Mouse (Mus musculus): ENCODE data around the gene Ercc6. TPM values are rescaled to one million over a fixed set of nuclear protein-coding genes. Genes with fewer than 3 reads are reported as not detected.

The Ercc6 gene
- polyA plus RNA-seq, 1 experiment from 2014 or later: 12.9 TPM

DNA sequence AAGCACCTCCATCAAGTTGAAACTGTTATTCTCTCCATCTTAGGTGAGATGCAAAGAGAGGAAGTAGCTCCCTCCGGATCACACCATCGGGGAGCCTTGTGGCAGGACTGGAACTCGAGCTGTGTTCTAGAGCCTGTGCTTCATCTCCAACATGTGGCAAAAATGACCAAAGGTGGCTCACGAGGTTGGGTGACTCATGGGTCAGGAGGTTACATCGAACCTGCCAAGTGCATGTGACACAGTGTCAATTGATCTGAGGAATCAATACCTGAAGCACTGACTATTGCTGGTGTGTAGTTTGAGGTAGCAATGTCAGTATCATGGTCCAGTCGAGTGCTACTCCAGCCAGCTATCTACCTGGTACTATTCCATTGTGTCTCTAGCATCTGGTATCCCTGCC lies 36.8 kb upstream of the Ercc6 start:
- WGBS: 72% methylated on average over 6 of the region's 6 CpGs
- ATAC-seq: no peak
- no peaks in the 10 kb centered on the region for H3K9me3 ChIP-seq (ENCODE audit: low read length)

DNA sequence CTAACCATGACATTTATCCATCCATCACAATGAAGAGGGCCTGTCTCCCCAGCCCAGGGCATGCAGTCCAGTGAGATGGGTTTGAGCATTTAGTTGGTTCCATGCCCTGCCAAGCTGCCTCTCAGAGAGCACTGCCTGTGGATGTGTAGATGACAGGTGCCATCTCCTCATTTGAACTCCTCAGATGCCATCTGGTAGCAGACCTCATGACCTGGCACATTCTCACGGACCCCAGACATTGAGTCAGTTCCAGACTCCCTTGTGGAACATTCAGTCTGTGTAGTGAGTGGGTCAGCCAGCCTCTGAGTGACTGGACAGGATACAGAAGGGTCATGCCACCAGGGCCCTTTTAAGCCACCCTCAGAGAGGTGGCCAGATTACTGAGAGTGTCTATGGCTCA lies 35.7 kb upstream of the Ercc6 start:
- Histone ChIP-seq H3K27me3 (replicated peaks; ENCODE audit: insufficient read depth, low read length) (no peaks in the 10 kb centered on the region), H3K36me3 (ENCODE audit: insufficient read depth, low read length) (no peaks in the 10 kb centered on the region), H3K4me1 (ENCODE audit: insufficient read depth, low read depth, low read length) (no peaks in the 10 kb centered on the region), H3K4me3 (ENCODE audit: low read depth, low read length) (no peak overlapping the region), H3K9me3 (ENCODE audit: low read length) (no peaks in the 10 kb centered on the region), H3K27ac (ENCODE audit: low read length) (no peak overlapping the region), H3K4me2 (replicated peaks; ENCODE audit: low read depth, low read length) (no peak overlapping the region), H3K9ac (replicated peaks; ENCODE audit: low read depth) (no peak overlapping the region)
- WGBS: 35% methylated on average over 1 of the region's 1 CpGs
- TF ChIP-seq EP300 (IDR thresholded peaks at IDR 0.05) (no peak), CTCF (IDR thresholded peaks at IDR 0.05) (no peak)
- no peak for DNase-seq (ENCODE audit: low spot score)
- ATAC-seq: no peak

More for the DNA sequence above, 36.8 kb upstream of the Ercc6 start:
- Histone ChIP-seq H3K36me3 (ENCODE audit: insufficient read depth, low read length) (no peaks in the 10 kb centered on the region), H3K4me2 (replicated peaks; ENCODE audit: low read depth, low read length) (no peak overlapping the region), H3K9ac (replicated peaks; ENCODE audit: low read depth) (no peak overlapping the region), H3K27ac (ENCODE audit: low read length) (no peak overlapping the region), H3K4me1 (ENCODE audit: insufficient read depth, low read depth, low read length) (no peaks in the 10 kb centered on the region), H3K4me3 (ENCODE audit: low read depth, low read length) (no peak overlapping the region), H3K27me3 (replicated peaks; ENCODE audit: insufficient read depth, low read length) (no peaks in the 10 kb centered on the region)
- DNase-seq (ENCODE audit: low spot score): no peak
- TF ChIP-seq EP300 (IDR thresholded peaks at IDR 0.05): no peak
- no peak for TF ChIP-seq CTCF (IDR thresholded peaks at IDR 0.05)

DNA sequence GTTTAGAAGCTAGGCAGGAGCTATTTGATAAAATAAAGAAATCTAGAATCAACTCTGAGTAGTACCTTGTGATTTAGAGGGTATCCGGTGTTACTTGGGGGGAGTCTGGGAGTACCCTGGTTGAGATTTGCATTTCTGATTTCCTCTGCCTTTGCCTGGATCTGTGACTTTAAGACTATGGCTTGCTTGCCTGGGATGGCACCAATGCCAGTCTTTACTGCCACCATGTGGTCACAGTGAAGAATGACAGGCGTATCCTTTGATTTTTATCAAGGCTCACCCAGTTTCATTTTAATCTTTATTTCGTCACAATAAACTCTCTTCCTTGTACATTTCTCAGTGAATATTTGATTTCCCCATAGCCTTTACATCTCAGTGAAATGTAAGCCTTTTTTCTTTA lies 31.3 kb upstream of the Ercc6 start:
- TF ChIP-seq CTCF (IDR thresholded peaks at IDR 0.05) (peak; percentile 89), EP300 (IDR thresholded peaks at IDR 0.05) (no peak)
- Histone ChIP-seq H3K9ac (replicated peaks; ENCODE audit: low read depth) (no peak overlapping the region), H3K4me1 (ENCODE audit: insufficient read depth, low read depth, low read length) (no peaks in the 10 kb centered on the region), H3K27me3 (replicated peaks; ENCODE audit: insufficient read depth, low read length) (no peaks in the 10 kb centered on the region), H3K9me3 (ENCODE audit: low read length) (no peaks in the 10 kb centered on the region), H3K27ac (ENCODE audit: low read length) (no peak overlapping the region), H3K4me2 (replicated peaks; ENCODE audit: low read depth, low read length) (no peak overlapping the region), H3K4me3 (ENCODE audit: low read depth, low read length) (no peak overlapping the region), H3K36me3 (ENCODE audit: insufficient read depth, low read length) (no peaks in the 10 kb centered on the region)
- WGBS: 4% methylated on average over 3 of the region's 3 CpGs
- DNase-seq (ENCODE audit: low spot score): peak; percentile 67
- no peak for ATAC-seq

DNA sequence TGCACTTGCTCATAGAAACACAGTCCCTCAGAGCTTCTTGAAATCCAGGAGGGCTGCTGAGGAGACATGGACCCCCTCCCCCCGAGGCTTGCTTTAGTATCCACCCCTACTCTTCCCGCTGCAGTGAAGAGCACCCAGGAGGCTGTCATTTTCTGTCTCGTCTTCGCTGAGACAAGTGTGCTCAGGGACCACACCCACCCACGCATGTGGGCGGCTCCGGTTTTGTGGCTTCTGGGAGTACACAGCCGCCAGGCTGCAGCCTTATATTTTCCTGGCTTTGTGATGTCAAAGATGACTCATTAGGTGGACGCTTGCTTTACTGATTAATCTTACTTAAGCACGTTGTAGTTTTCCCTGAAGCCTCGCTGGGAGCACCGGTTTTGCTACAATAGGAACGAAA lies 20.8 kb upstream of the Ercc6 start:
- no peaks in the 10 kb centered on the region for H3K27me3 ChIP-seq (replicated peaks; ENCODE audit: insufficient read depth, low read length)
- TF ChIP-seq CTCF (IDR thresholded peaks at IDR 0.05) (no peak), EP300 (IDR thresholded peaks at IDR 0.05) (no peak)
- H3K27ac ChIP-seq (ENCODE audit: low read length): no peak overlapping the region
- H3K4me1 ChIP-seq (ENCODE audit: insufficient read depth, low read depth, low read length): no peaks in the 10 kb centered on the region
- H3K4me3 ChIP-seq (ENCODE audit: low read depth, low read length): 0 out of 2 replicates have a peak overlapping the region, but pooled peaks have one; percentile 6
- no peaks in the 10 kb centered on the region for H3K36me3 ChIP-seq (ENCODE audit: insufficient read depth, low read length)
- H3K4me2 ChIP-seq (replicated peaks; ENCODE audit: low read depth, low read length): peak overlapping the region; percentile 39
- WGBS: 8% methylated on average over 13 of the region's 13 CpGs
- no peaks in the 10 kb centered on the region for H3K9me3 ChIP-seq (ENCODE audit: low read length)
- ATAC-seq (peak; percentile 72), DNase-seq (ENCODE audit: low spot score) (peak; percentile 50)
- H3K9ac ChIP-seq (replicated peaks; ENCODE audit: low read depth): no peak overlapping the region

DNA sequence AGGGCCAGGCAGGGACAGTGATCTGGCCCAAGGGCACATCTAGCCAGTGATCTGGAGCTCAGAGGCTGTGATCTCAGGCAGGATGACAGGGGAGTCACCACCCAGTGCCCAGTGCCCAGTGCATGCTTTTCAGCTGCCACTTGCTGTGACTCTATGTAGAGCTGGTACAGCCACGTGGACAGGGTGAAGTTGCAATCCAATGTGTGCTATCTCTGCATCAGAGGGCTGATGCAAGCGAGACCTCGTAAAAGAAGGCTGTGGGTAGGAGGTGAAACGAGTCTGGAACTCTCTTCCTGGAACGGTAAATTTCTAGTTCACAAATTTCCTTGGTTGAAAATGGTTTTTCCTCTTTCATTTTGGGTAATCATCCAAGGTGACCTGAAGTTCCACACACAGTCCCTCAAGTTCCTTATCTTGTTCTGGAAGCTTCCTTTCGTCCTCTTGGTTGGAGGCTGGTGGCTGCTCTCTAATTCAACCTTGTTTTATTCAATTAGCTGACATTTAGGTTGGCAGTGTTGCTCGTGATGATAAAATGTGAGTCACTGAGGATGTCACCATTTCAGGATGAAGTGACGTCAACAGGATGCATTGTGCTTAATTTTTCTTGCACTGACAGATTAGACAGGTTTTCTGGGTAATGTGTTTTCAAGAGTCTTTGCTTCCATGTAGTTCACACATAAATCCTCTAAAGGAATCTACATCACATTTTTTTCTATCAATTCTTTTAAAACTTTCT lies 17.0 kb upstream of the Ercc6 start:
- Histone ChIP-seq H3K27me3 (replicated peaks; ENCODE audit: insufficient read depth, low read length) (no peaks in the 10 kb centered on the region), H3K27ac (ENCODE audit: low read length) (no peak overlapping the region), H3K4me3 (ENCODE audit: low read depth, low read length) (no peak overlapping the region), H3K4me2 (replicated peaks; ENCODE audit: low read depth, low read length) (no peak overlapping the region), H3K9me3 (ENCODE audit: low read length) (no peaks in the 10 kb centered on the region), H3K4me1 (ENCODE audit: insufficient read depth, low read depth, low read length) (no peaks in the 10 kb centered on the region), H3K36me3 (ENCODE audit: insufficient read depth, low read length) (no peaks in the 10 kb centered on the region), H3K9ac (replicated peaks; ENCODE audit: low read depth) (no peak overlapping the region)
- no peak for TF ChIP-seq CTCF (IDR thresholded peaks at IDR 0.05)
- no peak for TF ChIP-seq EP300 (IDR thresholded peaks at IDR 0.05)
- WGBS: 63% methylated on average over 8 of the region's 8 CpGs
- DNase-seq (ENCODE audit: low spot score): no peak
- ATAC-seq: no peak

DNA sequence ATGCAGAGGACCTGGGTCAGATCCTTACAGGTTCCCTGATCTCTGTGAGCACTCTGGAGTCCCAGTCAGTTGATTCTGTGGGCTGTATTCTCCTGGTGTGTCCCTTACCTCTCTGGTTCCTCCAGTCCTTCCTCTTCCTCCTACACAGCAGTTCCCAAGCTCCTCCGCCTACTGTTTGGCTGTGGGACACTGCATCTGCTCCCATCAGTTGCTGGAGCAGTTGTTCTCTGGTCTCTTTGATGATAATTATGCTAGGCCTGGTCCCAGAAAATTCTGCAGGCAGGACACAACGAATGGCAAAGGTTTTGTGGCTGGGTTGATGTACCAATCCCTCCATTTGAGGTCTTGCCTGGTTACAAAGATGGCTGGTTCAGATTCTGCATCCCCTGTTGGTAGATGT lies 12.0 kb upstream of the Ercc6 start:
- Histone ChIP-seq H3K27me3 (replicated peaks; ENCODE audit: insufficient read depth, low read length) (no peaks in the 10 kb centered on the region), H3K27ac (ENCODE audit: low read length) (no peak overlapping the region), H3K4me3 (ENCODE audit: low read depth, low read length) (no peak overlapping the region), H3K4me2 (replicated peaks; ENCODE audit: low read depth, low read length) (no peak overlapping the region), H3K4me1 (ENCODE audit: insufficient read depth, low read depth, low read length) (no peaks in the 10 kb centered on the region), H3K9ac (replicated peaks; ENCODE audit: low read depth) (no peak overlapping the region), H3K36me3 (ENCODE audit: insufficient read depth, low read length) (no peaks in the 10 kb centered on the region), H3K9me3 (ENCODE audit: low read length) (no peaks in the 10 kb centered on the region)
- no peak for TF ChIP-seq CTCF (IDR thresholded peaks at IDR 0.05)
- no peak for TF ChIP-seq EP300 (IDR thresholded peaks at IDR 0.05)
- no peak for ATAC-seq
- WGBS: 61% methylated on average over 2 of the region's 2 CpGs
- no peak for DNase-seq (ENCODE audit: low spot score)

Data from lung, postnatal 0 days (tissue).